Mouse (Mus musculus) megakaryocyte-erythroid progenitor cell, adult 5 weeks (primary cell): ENCODE results near the gene Slc22a15. TPM values are rescaled to one million over a fixed set of nuclear protein-coding genes. Genes with fewer than 3 reads are reported as not detected.

Experiments
- polyA plus RNA-seq: library from polyadenylated mRNA; stranded (reverse); fragments of >175 nt; gene quantifications from 2 replicates; pipeline ENCODE4 v1.2.3, GENCODE M21; 2012

The Slc22a15 gene
- 5.9 and 6.7 TPM in 2 replicates for polyA plus RNA-seq

GRCm38 (mm10) chr3:101923843-101924740 lies at the start of gene Slc22a15:
Gene Slc22a15 (minus strand): TSS chr3:101924453.

GRCm38 (mm10) chr3:101848816-101849215 lies 75.4 kb downstream of the Slc22a15 start, which contains the start of gene Mab21l3:
Gene Mab21l3 (minus strand): TSS chr3:101848959.

Other genes with a start within 250 kb of the Slc22a15 start
- not detected in 2 replicates for gene Mab21l3, start 75.5 kb downstream of the Slc22a15 start, polyA plus RNA-seq
- gene Nhlh2, start 85.6 kb upstream of the Slc22a15 start, polyA plus RNA-seq = not detected in 2 replicates
- not detected in 2 replicates for gene Casq2, start 162.0 kb upstream of the Slc22a15 start, polyA plus RNA-seq